Mouse (Mus musculus) embryonic fibroblast, embryonic 13.5 days (primary cell): ENCODE data around the gene Med13.

Experiments used
- CTCF ChIP-seq: IDR thresholded peaks from 2 replicates; pipeline ENCODE4 v1.5.1; 2011; ENCODE audit warnings: mild to moderate bottlenecking, control low read depth, low read length, moderate library complexity, borderline replicate concordance; ENCODE audit not compliant: insufficient read depth
- POLR2A ChIP-seq: IDR thresholded peaks from 2 replicates; pipeline ENCODE4 v1.6.1; 2011; ENCODE audit warnings: low read depth, mild to moderate bottlenecking, control low read depth, low read length, moderate library complexity

DNA sequence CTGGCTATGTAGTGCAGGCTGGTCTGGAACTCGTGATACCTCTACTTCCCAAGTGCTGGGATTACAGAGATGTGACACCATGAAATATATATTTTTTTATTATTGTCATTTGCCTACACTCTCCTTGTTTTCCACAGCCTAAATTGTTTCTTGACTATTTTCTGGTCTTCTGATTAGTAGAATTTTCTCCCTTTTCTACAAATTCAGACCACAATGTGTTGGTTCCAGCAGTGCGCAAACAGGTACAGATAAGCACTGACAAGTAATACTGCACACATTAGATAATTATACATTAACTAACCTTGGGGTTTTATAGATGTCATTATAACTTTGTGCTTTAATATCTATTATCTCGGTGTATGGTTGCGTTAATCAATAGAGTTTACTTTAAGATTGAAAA is 37.7 kb upstream of the Med13 start:
- TF ChIP-seq CTCF (no peak), POLR2A (no peak)
